Mouse (Mus musculus): ENCODE measurements at regions not wholly inside any gene's neighbourhood (a gene's known extent, or its start where the extent isn't known, plus 50 kb on each side); places are given as distances from the start of the nearest gene placed in this dataset.

- Histone ChIP-seq H3K27ac (no peak overlapping the region), H3K4me3 (no peak overlapping the region), H3K27me3 (no peaks in the 10 kb centered on the region), H3K9ac (no peak overlapping the region), H3K36me3 (no peaks in the 10 kb centered on the region), H3K9me3 (replicated peaks) (no peaks in the 10 kb centered on the region), H3K4me1 (replicated peaks) (no peaks in the 10 kb centered on the region), H3K4me2 (no peak overlapping the region)
- WGBS: 84% methylated on average over 5 of the region's 5 CpGs
- no peak for ATAC-seq (replicated peaks; ENCODE audit: insufficient number of reproducible peaks, insufficient read depth, low FRiP score, low read depth)
These were observed 387.9 kb upstream of the Tshz3 start for GRCm38 (mm10) chr7:36309761-36310605.

GRCm38 (mm10) chr7:36308726-36309125 is 389.2 kb upstream of the Tshz3 start:
- 85% methylated on average over 8 of the region's 9 CpGs for WGBS
- H3K4me3 ChIP-seq: no peak overlapping the region
- no peaks in the 10 kb centered on the region for H3K27me3 ChIP-seq
- ATAC-seq (replicated peaks; ENCODE audit: insufficient number of reproducible peaks, insufficient read depth, low FRiP score, low read depth): no peak
- H3K36me3 ChIP-seq: no peaks in the 10 kb centered on the region
- H3K4me1 ChIP-seq (replicated peaks): no peaks in the 10 kb centered on the region
- H3K4me2 ChIP-seq: no peak overlapping the region
- H3K9me3 ChIP-seq (replicated peaks): no peaks in the 10 kb centered on the region
- no peak overlapping the region for H3K9ac ChIP-seq
- no peak overlapping the region for H3K27ac ChIP-seq

GRCm38 (mm10) chr7:36308106-36308620 is 389.8 kb upstream of the Tshz3 start:
- ATAC-seq (replicated peaks; ENCODE audit: insufficient number of reproducible peaks, insufficient read depth, low FRiP score, low read depth): no peak
- WGBS: 77% methylated on average over 10 of the region's 10 CpGs

GRCm38 (mm10) chr7:36277275-36277674 is 420.6 kb upstream of the Tshz3 start:
- Histone ChIP-seq H3K9me3 (replicated peaks) (no peaks in the 10 kb centered on the region), H3K27ac (no peak overlapping the region), H3K36me3 (no peaks in the 10 kb centered on the region), H3K4me2 (no peak overlapping the region), H3K4me3 (no peak overlapping the region), H3K27me3 (no peaks in the 10 kb centered on the region), H3K4me1 (replicated peaks) (no peaks in the 10 kb centered on the region), H3K9ac (no peak overlapping the region)
- no peak for ATAC-seq (replicated peaks; ENCODE audit: insufficient number of reproducible peaks, insufficient read depth, low FRiP score, low read depth)

More at GRCm38 (mm10) chr7:36308106-36308620, 389.8 kb upstream of the Tshz3 start:
- no peak overlapping the region for H3K4me3 ChIP-seq
- no peak overlapping the region for H3K4me2 ChIP-seq
- H3K27me3 ChIP-seq: no peaks in the 10 kb centered on the region
- no peaks in the 10 kb centered on the region for H3K4me1 ChIP-seq (replicated peaks)
- no peak overlapping the region for H3K27ac ChIP-seq
- no peaks in the 10 kb centered on the region for H3K9me3 ChIP-seq (replicated peaks)
- H3K9ac ChIP-seq: no peak overlapping the region
- no peaks in the 10 kb centered on the region for H3K36me3 ChIP-seq

- no peaks in the 10 kb centered on the region for H3K36me3 ChIP-seq
- H3K27ac ChIP-seq: no peak overlapping the region
- H3K4me1 ChIP-seq (replicated peaks): no peaks in the 10 kb centered on the region
- H3K9me3 ChIP-seq (replicated peaks): no peaks in the 10 kb centered on the region
- WGBS: 58% methylated on average over 5 of the region's 5 CpGs
- H3K9ac ChIP-seq: no peak overlapping the region
- no peak for ATAC-seq (replicated peaks; ENCODE audit: insufficient number of reproducible peaks, insufficient read depth, low FRiP score, low read depth)
- H3K27me3 ChIP-seq: no peaks in the 10 kb centered on the region
- H3K4me2 ChIP-seq: no peak overlapping the region
- no peak overlapping the region for H3K4me3 ChIP-seq
These were observed 429.0 kb upstream of the Tshz3 start for GRCm38 (mm10) chr7:36268966-36269365.

- no peaks in the 10 kb centered on the region for H3K4me1 ChIP-seq (replicated peaks)
- H3K4me2 ChIP-seq: no peak overlapping the region
- H3K27me3 ChIP-seq: no peaks in the 10 kb centered on the region
- no peak overlapping the region for H3K4me3 ChIP-seq
- no peaks in the 10 kb centered on the region for H3K9me3 ChIP-seq (replicated peaks)
- no peak for ATAC-seq (replicated peaks; ENCODE audit: insufficient number of reproducible peaks, insufficient read depth, low FRiP score, low read depth)
- no peak overlapping the region for H3K9ac ChIP-seq
- no peak overlapping the region for H3K27ac ChIP-seq
- 81% methylated on average over 7 of the region's 7 CpGs for WGBS
- H3K36me3 ChIP-seq: no peaks in the 10 kb centered on the region
These were observed 432.6 kb upstream of the Tshz3 start for GRCm38 (mm10) chr7:36265163-36265823.

GRCm38 (mm10) chr7:36262124-36262710 is 435.7 kb upstream of the Tshz3 start:
- no peak overlapping the region for H3K4me3 ChIP-seq
- H3K27me3 ChIP-seq: no peaks in the 10 kb centered on the region
- 55% methylated on average over 8 of the region's 8 CpGs for WGBS
- ATAC-seq (replicated peaks; ENCODE audit: insufficient number of reproducible peaks, insufficient read depth, low FRiP score, low read depth): no peak
- H3K27ac ChIP-seq: no peak overlapping the region
- H3K4me2 ChIP-seq: no peak overlapping the region
- H3K36me3 ChIP-seq: no peaks in the 10 kb centered on the region
- H3K9ac ChIP-seq: no peak overlapping the region
- H3K9me3 ChIP-seq (replicated peaks): no peaks in the 10 kb centered on the region
- no peaks in the 10 kb centered on the region for H3K4me1 ChIP-seq (replicated peaks)

GRCm38 (mm10) chr7:36257102-36257501 is 440.8 kb upstream of the Tshz3 start:
- no peak for ATAC-seq (replicated peaks; ENCODE audit: insufficient number of reproducible peaks, insufficient read depth, low FRiP score, low read depth)
- Histone ChIP-seq H3K27me3 (no peaks in the 10 kb centered on the region), H3K4me3 (no peak overlapping the region), H3K27ac (no peak overlapping the region), H3K4me2 (no peak overlapping the region), H3K36me3 (no peaks in the 10 kb centered on the region), H3K9me3 (replicated peaks) (no peaks in the 10 kb centered on the region), H3K4me1 (replicated peaks) (no peaks in the 10 kb centered on the region), H3K9ac (no peak overlapping the region)
- 89% methylated on average over 15 of the region's 15 CpGs for WGBS

GRCm38 (mm10) chr7:36247356-36247755 is 444.6 kb upstream of the Zfp507 start:
- Histone ChIP-seq H3K27ac (no peak overlapping the region), H3K4me3 (no peak overlapping the region), H3K4me2 (no peak overlapping the region), H3K9me3 (replicated peaks) (0 out of 2 replicates have a peak, but pooled peaks cover 3% of the 10 kb centered on the region), H3K27me3 (no peaks in the 10 kb centered on the region), H3K36me3 (no peaks in the 10 kb centered on the region), H3K9ac (no peak overlapping the region), H3K4me1 (replicated peaks) (no peaks in the 10 kb centered on the region)
- ATAC-seq (replicated peaks; ENCODE audit: insufficient number of reproducible peaks, insufficient read depth, low FRiP score, low read depth): no peak

- no peaks in the 10 kb centered on the region for H3K9me3 ChIP-seq (replicated peaks)
- H3K4me3 ChIP-seq: no peak overlapping the region
- H3K4me2 ChIP-seq: no peak overlapping the region
- H3K9ac ChIP-seq: no peak overlapping the region
- no peaks in the 10 kb centered on the region for H3K4me1 ChIP-seq (replicated peaks)
- WGBS: 97% methylated on average over 2 of the region's 2 CpGs
- no peak for ATAC-seq (replicated peaks; ENCODE audit: insufficient number of reproducible peaks, insufficient read depth, low FRiP score, low read depth)
- no peak overlapping the region for H3K27ac ChIP-seq
- H3K36me3 ChIP-seq: no peaks in the 10 kb centered on the region
- H3K27me3 ChIP-seq: no peaks in the 10 kb centered on the region
These were observed 433.9 kb upstream of the Zfp507 start for GRCm38 (mm10) chr7:36236673-36237072.

- Histone ChIP-seq H3K4me2 (no peak overlapping the region), H3K27ac (no peak overlapping the region), H3K4me1 (replicated peaks) (no peaks in the 10 kb centered on the region), H3K36me3 (no peaks in the 10 kb centered on the region), H3K9ac (no peak overlapping the region), H3K27me3 (no peaks in the 10 kb centered on the region), H3K4me3 (no peak overlapping the region), H3K9me3 (replicated peaks) (no peaks in the 10 kb centered on the region)
- ATAC-seq (replicated peaks; ENCODE audit: insufficient number of reproducible peaks, insufficient read depth, low FRiP score, low read depth): no peak
These were observed 426.2 kb upstream of the Zfp507 start for GRCm38 (mm10) chr7:36229031-36229430.
